20 mouse cellular contexts compared by ENCODE assay signal in the genomic region with DNA sequence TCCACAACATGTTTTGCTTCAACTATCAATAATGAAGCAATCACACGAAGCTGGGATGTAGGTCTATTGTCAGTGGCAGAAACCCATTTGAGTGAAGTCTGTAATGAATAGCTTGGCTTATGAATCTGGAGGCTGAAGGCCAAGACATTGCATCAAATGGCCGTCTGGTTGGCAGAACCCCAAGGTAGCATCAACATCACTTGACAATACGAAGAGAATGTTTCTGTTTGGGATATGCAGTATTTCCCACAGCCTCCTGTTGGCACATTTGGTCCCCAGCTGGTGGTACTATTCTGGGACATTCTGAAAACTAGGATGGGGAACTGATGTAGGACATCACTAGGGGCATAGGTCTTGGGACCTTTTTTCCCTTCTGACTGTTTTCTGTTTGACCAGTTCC. TPM values are rescaled to one million over a fixed set of nuclear protein-coding genes. Genes with fewer than 3 reads are reported as not detected.
A peak's percentile ranks its signal among the peaks of the same experiment; 100 is the strongest.
DNase-seq lines count a peak whose midpoint lies in the region; ATAC-seq and TF ChIP-seq lines count a peak whose summit lies in the region.
"Had no signal": no experiment of that assay in that cellular context is flagged by ENCODE, and none has a peak within 500 bp of the region (broad histone marks: within the 10 kb centered on the region; RNA-seq: fewer than 3 reads in every experiment).

No protein-coding gene starts in this region.

- H3K4me1 ChIP-seq in forebrain, embryonic 14.5 days (ENCODE audit: control insufficient read depth, insufficient read depth, low read length) = 0 out of 2 replicates have a peak, but pooled peaks cover 4% of the 10 kb centered on the region
- H3K4me1 ChIP-seq in forebrain, embryonic 10.5 days = peaks cover 13% of the 10 kb centered on the region
- no peaks in the 10 kb centered on the region for H3K4me1 ChIP-seq in lung, adult 2 months (ENCODE audit: control insufficient read depth, insufficient read depth, low read length)
- H3K4me1 ChIP-seq: limb, embryonic 13.5 days had no signal

- no peaks in the 10 kb centered on the region for H3K36me3 ChIP-seq in forebrain, embryonic 14.5 days (ENCODE audit: control insufficient read depth, insufficient read depth, low read length)
- H3K36me3 ChIP-seq in forebrain, embryonic 10.5 days (replicated peaks) = no peaks in the 10 kb centered on the region
- H3K36me3 ChIP-seq: limb, embryonic 13.5 days; lung, embryonic 15.5 days; midbrain, embryonic 12.5 days had no signal

- WGBS in forebrain, embryonic 14.5 days = 67% methylated on average over 3 of the region's 3 CpGs
- 83% methylated on average over 3 of the region's 3 CpGs for WGBS in forebrain, embryonic 10.5 days
- 41% methylated on average over 3 of the region's 3 CpGs for WGBS in lung, adult 2 months

- no peak for TF ChIP-seq POLR2A in lung, adult 2 months (IDR thresholded peaks at IDR 0.05; ENCODE audit: borderline replicate concordance, extremely low read depth, low read depth, low read length)

- no peaks in the 10 kb centered on the region for H3K9me3 ChIP-seq in forebrain, embryonic 14.5 days (replicated peaks; ENCODE audit: control insufficient read depth, low read length)
- no peaks in the 10 kb centered on the region for H3K9me3 ChIP-seq in forebrain, embryonic 10.5 days
- H3K9me3 ChIP-seq: limb, embryonic 13.5 days; liver, embryonic 12.5 days; lung, embryonic 15.5 days had no signal

- no peak for ATAC-seq in forebrain, embryonic 14.5 days
- ATAC-seq: hindbrain, embryonic 16.5 days; intestine, embryonic 16.5 days; liver, embryonic 12.5 days had no signal

- DNase-seq in forebrain, embryonic 14.5 days (ENCODE audit: low spot score) = peak; percentile 35
- no peak for DNase-seq in forebrain, embryonic 10.5 days (ENCODE audit: extremely low spot score, low spot score)
- DNase-seq in lung, postnatal 10 days = peak; percentile 57
- DNase-seq in lung, adult 2 months = no peak
- DNase-seq in adipocyte (ENCODE audit: low spot score) = peak; percentile 96
- DNase-seq in lung, postnatal 36 days = peak; percentile 21
- DNase-seq in spleen, postnatal 36 days (ENCODE audit: low spot score in 2 of 2) = no peak
- DNase-seq: adrenal gland, postnatal 36 days; heart, adult 11 months; kidney, postnatal 36 days; layer of hippocampus, postnatal 36 days; thymus, adult 2 months had no signal

- H3K27ac ChIP-seq in forebrain, embryonic 14.5 days (ENCODE audit: low read depth, low read length) = no peak overlapping the region
- no peak overlapping the region for H3K27ac ChIP-seq in forebrain, embryonic 10.5 days
- H3K27ac ChIP-seq: limb, embryonic 13.5 days; liver, embryonic 12.5 days; lung, embryonic 15.5 days; midbrain, embryonic 12.5 days; stomach, postnatal 0 days had no signal

- H3K9ac ChIP-seq in forebrain, embryonic 14.5 days (ENCODE audit: low read length) = no peak overlapping the region
- H3K9ac ChIP-seq: limb, embryonic 13.5 days; liver, embryonic 12.5 days; lung, embryonic 15.5 days; midbrain, embryonic 12.5 days had no signal

- TF ChIP-seq CTCF in lung, adult 2 months (IDR thresholded peaks at IDR 0.05; ENCODE audit: insufficient read depth, low read length) = no peak

- no peak overlapping the region for H3K4me3 ChIP-seq in forebrain, embryonic 14.5 days (ENCODE audit: low read depth, low read length)
- H3K4me3 ChIP-seq in forebrain, embryonic 10.5 days = no peak overlapping the region
- H3K4me3 ChIP-seq in lung, adult 2 months (replicated peaks; ENCODE audit: extremely low read depth, low read depth, low read length) = no peak overlapping the region
- H3K4me3 ChIP-seq: limb, embryonic 13.5 days; liver, embryonic 12.5 days; lung, embryonic 15.5 days; midbrain, embryonic 12.5 days had no signal

- no peak overlapping the region for H3K4me2 ChIP-seq in forebrain, embryonic 14.5 days (ENCODE audit: low read length)
- H3K4me2 ChIP-seq: heart, embryonic 11.5 days; limb, embryonic 13.5 days; liver, embryonic 12.5 days; lung, embryonic 15.5 days; midbrain, embryonic 12.5 days had no signal

- no peaks in the 10 kb centered on the region for H3K27me3 ChIP-seq in forebrain, embryonic 14.5 days (replicated peaks; ENCODE audit: control insufficient read depth, insufficient read depth, low read length)
- no peaks in the 10 kb centered on the region for H3K27me3 ChIP-seq in forebrain, embryonic 10.5 days (ENCODE audit: poor library complexity, severe bottlenecking)
- H3K27me3 ChIP-seq: limb, embryonic 13.5 days; liver, embryonic 12.5 days; lung, embryonic 15.5 days; midbrain, embryonic 12.5 days had no signal

RNA-seq across cellular contexts. Expression of gene Prkar1b, which starts 5.9 kb away (rescaled TPM):
- polyA plus RNA-seq in forebrain, embryonic 14.5 days (2014; fragmentation: Nextera tagmentation; extraction: Ambion mirVana) = 93.8 and 128 TPM in 2 replicates
- polyA plus RNA-seq in forebrain, embryonic 10.5 days (2016; fragmentation: Nextera tagmentation; extraction: Ambion mirVana) = 3.3 and 5.1 TPM in 2 replicates
- polyA plus RNA-seq in lung, adult 2 months (2012; rRNA removed) = 18.8 and 19.5 TPM in 2 replicates

RNA-seq across cellular contexts. Expression of gene Dnaaf5, which starts 6.1 kb away (rescaled TPM):
- polyA plus RNA-seq in forebrain, embryonic 14.5 days (2014; fragmentation: Nextera tagmentation; extraction: Ambion mirVana) = 2.5 and 2.6 TPM in 2 replicates
- 8.0 and 9.9 TPM in 2 replicates for polyA plus RNA-seq in forebrain, embryonic 10.5 days (2016; fragmentation: Nextera tagmentation; extraction: Ambion mirVana)
- 24.5 and 25.6 TPM in 2 replicates for polyA plus RNA-seq in lung, adult 2 months (2012; rRNA removed)

RNA-seq across cellular contexts. Expression of gene Sun1, which starts 56.5 kb away (rescaled TPM):
- polyA plus RNA-seq in forebrain, embryonic 14.5 days (2014; fragmentation: Nextera tagmentation; extraction: Ambion mirVana) = 44.4 and 49.0 TPM in 2 replicates
- 52.9 and 53.8 TPM in 2 replicates for polyA plus RNA-seq in forebrain, embryonic 10.5 days (2016; fragmentation: Nextera tagmentation; extraction: Ambion mirVana)
- 48.5 and 57.9 TPM in 2 replicates for polyA plus RNA-seq in lung, adult 2 months (2012; rRNA removed)

Comparison
In these comparisons a context has a peak if more than half of its experiments do, and no peak if none do; other contexts are left out.
1. DNase-seq: peak in forebrain, embryonic 14.5 days (single experiment), lung, postnatal 10 days (single experiment), adipocyte (single experiment) and lung, postnatal 36 days (single experiment); none in forebrain, embryonic 10.5 days (single experiment), lung, adult 2 months (single experiment) and spleen, postnatal 36 days (0 of 2).